Mouse (Mus musculus) frontal cortex, adult 2 months (tissue): ENCODE measurements around the gene Dvl2. TPM values are rescaled to one million over a fixed set of nuclear protein-coding genes. Genes with fewer than 3 reads are reported as not detected.
"Not testable (repeated sequence)": the region's sequence is repeated elsewhere in the genome, so short reads cannot be mapped to it uniquely, and the experiment has no call there.

Experiments
- DNase-seq, 2 experiments: peaks; one replicate each; pipeline ENCODE4 v3.0.0; 2022; ENCODE audit warnings: low spot score in 1 of 2; ENCODE audit errors: extremely low spot score in 1 of 2
- polyA plus RNA-seq: library from polyadenylated mRNA; depleted of rRNA; stranded (reverse); fragments of >200 nt; gene quantifications from 2 replicates; pipeline ENCODE4 v1.2.3, GENCODE M21; 2012

The Dvl2 gene
- polyA plus RNA-seq, 1 experiment: 35.3 TPM

DNA sequence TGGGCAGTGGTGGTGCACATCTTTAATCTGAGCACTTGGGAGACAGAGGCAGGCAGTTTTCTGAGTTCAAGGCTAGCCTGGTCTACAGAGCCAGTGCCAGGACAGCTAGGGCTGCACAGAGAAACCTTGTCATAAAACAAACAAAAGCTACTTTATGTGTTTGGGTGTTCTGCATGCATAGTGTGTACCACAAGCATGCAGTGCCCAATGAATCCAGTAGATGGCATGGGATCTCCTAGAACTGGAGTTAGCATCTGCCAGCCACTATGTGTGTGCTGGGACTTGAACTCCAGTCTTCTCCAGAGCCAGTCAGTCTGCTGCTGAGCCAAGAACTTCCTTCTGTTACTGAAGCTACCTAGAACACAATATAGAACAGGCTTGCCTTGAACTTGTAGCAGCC, 1.5 kb downstream of the Dvl2 start:
- DNase-seq: no peak

DNA sequence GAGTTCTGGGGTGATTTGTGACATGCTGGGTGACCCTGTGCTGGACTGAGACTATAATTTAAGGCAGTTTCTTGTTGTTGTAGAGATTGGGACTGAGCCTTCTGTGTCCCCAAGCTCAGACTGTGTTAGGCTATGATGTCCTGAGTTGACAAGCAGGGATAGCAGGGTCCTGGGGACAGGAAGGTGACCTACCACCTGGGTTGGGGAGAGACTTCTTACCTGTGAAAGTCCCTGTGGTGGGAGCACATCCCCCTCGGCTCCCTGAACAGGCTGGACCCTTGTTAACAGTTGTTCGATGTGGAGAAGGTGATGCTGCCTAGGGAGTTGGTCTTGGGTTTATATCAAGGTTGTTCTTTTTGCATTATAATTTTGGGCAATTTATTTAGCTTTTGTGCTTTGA, 2.1 kb downstream of the Dvl2 start:
- no peak for DNase-seq

DNA sequence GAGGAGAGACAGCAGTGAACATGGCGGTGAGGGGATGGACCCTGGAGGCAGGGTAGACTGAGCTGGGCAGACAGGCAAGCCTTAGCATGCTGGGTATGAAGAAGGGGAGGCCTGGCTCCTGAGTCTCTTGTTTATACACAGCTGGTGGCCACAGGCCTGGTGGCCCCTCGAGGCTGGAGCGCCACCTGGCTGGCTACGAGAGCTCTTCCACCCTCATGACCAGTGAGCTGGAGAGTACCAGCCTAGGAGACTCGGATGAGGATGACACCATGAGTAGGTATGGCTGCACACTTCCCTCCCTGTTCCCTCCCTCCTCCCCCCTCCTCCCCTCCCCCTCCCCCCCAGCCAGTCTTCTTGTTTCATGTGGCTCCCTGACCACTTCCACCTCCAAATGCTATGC, 5.1 kb downstream of the Dvl2 start:
- DNase-seq: no peak

DNA sequence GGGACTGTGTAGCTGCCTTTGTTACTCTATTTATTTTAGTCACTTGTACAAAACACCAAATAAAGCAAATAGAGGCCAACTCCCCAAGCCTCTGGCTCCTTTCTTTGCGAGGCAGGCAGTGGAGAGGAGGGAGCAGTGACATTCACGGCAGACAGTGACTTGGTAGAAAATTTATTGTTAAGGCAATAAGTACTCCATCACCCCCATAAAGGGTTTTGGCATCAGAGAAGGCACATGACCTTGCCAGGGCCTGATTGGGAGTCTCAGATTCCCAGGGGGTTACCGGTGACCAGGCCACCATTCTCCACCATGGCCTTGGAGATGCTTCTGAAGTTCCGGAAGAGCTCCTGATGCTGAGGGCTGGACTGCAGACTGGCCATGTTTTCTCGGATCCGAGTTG, 9.6 kb downstream of the Dvl2 start:
- no peak for DNase-seq

DNA sequence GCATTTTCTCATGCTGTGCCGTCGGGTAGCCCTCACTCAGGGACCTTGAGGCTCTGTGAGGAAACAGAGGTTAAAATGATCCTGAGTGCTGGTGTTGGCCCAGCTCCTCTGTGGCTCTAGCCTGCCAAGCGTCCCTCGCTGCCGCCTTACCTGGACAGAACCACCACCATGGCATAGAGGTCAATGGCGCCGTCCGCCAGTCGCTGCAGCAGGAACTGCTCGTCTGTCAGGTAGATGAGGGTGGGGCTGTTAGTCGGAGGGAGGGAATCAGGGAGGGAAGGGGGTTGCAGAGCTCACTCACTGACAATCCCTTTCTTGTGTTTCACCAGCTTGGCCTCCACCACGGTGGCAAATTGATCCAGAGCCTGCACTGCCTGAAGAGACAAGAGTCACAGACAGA, 10.2 kb downstream of the Dvl2 start:
- DNase-seq: no peak

DNA sequence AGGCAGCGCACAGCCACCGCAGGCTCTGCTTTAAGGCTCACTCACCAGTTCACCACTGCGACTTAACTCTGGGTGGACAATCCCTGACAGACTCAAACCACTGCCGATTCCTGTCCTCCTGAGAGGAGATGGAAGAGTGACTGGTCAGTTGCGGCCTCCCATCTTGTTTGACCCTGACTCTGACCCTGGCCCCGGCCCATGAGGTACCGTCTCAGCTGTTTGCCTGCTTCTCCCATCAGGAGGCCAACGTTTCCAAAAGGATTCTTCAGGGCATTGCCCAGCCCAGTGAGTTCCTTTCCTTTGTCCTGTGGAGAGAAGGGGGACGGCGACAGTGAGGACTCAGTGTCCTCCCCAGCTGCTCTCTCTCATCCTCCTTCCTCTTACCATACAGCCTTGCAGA, 10.6 kb downstream of the Dvl2 start:
- DNase-seq: no peak

DNA sequence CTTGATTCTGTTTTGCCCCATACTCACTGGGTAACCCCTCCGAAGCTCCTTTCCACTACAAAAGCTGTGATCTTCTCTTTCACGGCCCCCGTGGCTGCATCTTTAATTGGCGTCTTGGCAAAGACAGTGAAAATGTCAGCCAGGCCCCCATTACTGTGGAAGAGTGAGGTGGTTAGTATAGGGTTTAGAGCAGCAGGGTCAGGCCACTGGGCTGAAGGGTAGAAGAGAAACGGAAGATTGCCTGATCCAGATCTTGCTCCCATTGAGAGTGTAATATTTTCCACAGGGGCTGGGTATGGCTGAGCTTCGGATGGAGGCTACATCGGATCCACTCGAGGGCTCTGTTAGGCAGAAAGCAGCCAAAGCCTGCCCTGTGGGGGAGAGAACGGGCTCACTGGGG, 12.5 kb downstream of the Dvl2 start:
- no peak for DNase-seq

DNA sequence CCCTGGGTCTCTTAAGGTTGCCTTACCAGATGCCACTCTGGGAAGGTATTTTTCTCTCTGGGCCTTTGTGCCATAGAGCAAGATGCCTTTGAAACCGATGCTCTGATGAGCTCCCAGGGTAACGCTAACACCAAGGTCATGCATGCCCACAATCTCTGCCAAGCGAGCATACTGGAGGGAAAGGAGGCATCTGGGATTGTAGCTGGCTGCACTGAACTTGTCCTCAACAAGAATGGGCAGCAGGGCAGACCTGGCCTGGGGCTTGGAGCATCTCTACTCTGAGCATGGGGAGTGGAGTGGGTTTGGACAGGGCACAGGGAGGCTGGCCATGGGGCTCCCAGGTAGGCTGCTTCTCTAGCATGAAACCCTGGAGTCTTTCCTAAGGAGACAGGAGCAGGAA, 13.0 kb downstream of the Dvl2 start:
- DNase-seq: no peak

DNA sequence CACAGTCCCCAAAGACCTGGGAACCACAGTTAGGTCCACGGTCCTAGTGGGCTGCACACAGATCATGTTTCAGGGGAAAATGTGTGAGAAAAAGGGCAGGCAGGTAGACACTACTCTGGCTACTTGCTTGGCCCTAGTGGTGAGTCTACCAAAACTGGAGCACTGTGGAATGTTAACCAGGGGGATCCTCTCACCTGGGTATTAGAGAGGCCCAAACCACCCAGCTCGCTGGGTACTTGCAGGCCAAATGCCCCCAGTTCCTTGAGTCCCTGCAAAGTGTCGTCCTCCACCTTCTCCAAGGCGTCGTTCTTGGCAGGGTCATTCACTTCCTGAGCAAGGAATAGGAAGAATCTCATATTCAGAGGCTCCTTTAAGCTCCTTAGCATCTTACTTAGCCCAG, 13.7 kb downstream of the Dvl2 start:
- DNase-seq: no peak

DNA sequence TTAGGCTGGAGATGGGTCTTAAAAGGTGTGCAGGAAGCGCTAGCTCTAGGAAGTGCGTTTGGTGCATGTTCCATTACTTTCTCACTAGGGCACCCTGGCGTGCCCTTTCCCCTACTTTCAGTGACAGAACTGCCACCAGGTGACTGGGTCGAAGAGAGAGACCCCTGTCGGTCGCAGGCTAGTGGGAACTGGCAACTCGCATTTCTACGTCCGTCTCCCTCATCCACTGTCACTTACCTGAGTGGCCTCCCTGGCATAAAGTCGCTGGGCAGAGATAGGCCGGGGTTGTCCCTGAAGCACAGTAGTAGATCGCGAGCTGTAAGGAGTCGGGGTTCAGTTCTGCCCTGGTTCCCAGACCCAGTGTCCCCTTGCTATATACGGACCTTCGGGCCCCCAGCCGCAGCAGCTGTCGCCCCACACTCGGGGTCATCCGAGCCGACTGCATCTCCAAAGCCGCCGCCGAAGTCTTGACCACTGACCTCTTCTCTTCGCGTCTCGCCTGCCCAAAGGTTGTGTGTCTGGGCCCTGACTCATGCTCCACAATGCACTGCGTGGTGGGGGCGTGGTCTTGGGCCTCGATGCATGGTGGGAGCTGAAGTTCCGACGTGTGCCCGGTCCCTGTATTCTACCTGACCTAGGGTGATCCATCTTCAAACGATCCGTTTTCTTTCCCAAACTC, 14.6 kb downstream of the Dvl2 start, which contains the start of gene Acadvl:
Gene Acadvl, minus strand, starts transcription at position 532 of the 679 bp plus-strand sequence.
- DNase-seq: peak; percentile 72 to 89

DNA sequence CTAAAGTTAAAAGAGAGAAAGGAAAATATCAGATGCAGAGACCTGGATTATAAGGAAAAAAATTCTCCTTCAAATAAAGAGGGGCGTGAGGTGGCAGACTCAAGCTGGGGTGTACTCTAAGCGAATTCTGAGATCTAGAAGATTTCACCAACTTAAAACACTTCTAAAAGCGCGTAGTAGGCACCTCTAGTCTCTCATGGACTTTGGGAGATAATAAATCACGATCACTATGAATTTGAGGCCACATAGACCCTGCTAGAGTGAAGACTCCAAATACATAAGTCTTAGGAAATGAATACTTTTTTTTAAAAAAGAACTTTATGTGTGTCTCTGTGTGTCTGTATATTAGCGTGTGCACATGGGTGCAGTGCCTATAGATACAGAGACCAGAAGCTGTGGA, 15.3 kb downstream of the Dvl2 start:
- DNase-seq: no peak

DNA sequence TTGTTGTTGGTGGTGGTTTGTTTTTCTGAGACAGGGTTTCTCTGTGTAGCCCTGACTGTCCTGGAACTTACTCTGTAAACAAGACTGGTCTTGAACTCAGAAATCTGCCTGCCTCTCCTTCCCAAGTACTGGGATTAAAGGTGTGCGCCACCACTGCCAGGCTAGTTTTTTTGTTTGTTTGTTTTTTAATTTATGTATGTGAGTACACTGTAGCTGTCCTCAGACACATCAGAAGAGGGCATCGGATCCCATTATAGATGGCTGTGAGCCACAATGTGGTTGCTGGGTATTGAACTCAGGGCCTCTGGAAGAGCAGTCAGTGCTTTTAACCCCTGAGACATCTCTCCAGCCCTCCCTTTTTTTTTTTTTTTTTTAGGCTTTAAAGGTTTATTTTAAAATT, 15.8 kb downstream of the Dvl2 start:
- DNase-seq: not testable (repeated sequence)

DNA sequence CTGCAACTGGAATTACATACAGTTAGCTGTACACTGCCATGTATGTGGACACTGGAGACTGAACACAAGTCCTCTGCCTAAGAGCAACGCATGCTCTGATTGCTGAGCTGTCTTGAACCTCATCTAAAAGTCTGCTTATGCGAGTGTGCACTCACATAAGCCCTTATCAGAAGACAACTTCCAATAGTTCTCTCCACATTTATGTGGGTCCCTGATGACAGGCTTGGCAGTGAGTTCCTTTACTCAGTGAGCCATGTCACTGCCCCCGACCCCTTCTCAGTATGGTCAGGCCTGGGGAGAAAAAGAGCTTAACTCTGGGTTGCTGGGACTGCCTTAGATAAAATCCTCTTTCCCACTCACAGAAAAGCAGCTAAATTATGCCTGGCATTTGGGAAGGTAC, 16.3 kb downstream of the Dvl2 start, which contains the start of gene Dlg4:
Gene Dlg4, plus strand, starts transcription at position 274 of the 400 bp plus-strand sequence.
- DNase-seq: no peak

DNA sequence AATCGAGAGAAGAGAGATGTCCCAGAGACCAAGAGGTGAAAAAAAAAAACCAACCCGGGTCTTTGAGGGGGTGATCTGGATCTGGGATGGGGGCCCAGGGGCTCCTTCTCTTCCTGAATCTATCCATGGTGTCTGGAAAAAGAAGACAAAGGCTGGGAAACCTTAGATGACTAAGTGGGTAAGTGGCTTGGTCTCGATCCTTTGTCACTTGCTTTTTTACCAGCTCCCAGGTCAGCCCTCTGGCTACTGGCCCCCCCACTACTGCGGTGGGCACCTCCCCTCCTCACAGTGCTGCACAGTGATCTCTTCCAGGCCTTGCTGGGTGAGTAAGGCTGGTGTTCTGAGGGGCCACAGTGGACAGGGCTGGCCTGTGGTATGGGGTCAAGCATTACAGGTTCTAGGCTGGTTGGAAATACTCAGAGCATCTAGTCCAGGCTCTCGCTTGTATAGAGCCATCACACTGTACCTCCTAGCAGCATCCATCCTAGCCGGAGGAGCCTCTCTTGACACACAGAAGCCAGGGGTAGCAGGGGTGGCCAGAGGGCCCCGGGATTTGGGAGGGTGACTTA, 16.9 kb downstream of the Dvl2 start:
- DNase-seq: no peak

DNA sequence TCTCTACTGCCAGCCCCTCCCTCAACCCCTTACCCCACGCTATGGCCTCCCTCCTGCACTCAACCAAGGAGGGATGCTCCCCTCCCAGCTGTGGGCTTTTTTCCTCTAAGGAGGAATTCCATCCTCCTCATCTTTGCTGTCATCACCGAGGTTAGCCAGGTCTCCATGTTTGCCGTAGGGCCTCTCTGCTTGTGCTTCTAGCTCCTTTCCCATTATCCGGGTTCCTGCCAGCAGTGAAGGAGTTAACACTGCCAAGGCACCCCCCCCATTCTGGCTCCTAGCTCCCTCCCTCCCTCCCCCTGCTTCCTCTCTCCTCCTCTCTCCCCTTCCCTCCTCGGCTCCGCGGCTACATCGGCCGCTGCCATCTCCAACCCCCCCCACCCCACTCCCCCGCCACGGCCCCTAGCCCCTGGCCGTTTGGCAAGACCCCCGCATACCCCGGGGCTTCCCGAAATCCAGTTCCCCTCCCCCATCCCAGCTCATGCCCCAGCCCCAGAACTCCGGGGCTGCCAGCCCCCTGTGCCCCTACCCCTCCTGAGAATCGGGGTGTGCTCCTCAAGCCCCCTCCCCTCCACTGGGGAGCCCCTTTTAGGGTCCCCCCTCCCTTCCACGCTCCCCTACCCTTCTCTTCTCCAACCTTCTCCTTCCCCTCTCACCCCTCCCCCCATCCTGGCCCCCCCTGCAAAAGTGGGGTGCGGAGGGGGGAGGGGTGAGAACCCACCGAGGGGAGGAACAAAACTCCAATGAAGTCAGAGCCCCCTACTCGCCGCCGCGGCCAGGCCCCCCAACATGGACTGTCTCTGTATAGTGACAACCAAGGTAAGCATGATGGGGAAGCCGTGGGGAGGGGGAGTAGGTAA, 18.0 kb downstream of the Dvl2 start:
- DNase-seq: peak in 1 of 2 experiments; percentile 79

DNA sequence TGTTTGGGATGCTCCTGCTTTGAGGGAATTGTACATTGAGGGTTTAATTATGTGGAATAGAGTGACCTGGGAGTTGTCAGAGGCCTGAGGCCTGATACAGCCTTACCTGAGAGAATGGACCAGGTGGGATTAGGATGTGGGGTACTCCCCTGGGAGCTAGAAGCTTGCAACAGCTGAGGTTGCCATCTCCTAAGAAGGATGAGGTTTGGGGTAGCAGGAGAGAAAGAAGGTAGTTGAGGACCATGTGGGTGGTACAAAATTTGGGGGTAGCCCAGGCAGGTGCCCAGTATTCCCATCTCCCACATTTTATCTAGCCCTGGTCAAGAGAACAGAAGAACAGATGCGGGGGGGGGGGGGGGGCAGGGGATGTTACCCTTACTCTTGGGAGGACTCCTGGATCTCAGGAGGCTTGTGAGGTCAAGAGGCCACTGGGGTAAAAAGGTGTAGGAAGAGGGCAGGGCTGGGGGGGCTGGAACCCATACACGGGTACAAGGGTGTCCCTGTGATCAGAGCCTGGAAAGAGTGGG, 19.2 kb downstream of the Dvl2 start:
- DNase-seq: no peak

DNA sequence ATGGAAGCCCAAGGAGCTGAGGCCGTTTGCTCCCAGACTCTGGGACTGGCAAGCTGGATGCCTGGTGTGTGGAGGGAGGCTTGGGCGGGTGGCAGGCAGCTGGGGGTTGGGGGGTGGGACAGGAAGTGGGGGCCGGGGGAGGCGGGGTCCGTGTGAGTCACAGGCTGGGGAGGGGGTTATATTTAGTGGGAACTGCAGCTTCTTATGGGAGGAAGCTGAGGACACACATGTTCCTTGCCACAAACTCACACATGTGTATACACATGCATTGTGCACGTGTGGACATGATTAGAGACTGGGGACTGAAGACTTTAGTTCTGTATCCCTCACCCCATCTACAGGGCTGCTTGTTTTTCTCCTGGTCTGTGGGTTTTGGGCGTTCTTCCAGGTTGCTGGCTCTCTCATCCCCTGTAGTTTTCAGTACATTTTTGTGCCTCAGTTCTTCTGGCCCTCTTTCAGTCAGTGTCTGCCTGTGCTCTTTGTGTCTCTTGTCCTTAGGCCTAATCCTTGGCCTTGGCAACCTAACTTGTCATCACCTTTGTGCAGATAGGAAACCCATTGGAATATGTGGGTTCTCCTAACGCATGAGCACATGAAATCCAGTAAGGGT, 19.7 kb downstream of the Dvl2 start:
- peak in 1 of 2 experiments; percentile 59 for DNase-seq

DNA sequence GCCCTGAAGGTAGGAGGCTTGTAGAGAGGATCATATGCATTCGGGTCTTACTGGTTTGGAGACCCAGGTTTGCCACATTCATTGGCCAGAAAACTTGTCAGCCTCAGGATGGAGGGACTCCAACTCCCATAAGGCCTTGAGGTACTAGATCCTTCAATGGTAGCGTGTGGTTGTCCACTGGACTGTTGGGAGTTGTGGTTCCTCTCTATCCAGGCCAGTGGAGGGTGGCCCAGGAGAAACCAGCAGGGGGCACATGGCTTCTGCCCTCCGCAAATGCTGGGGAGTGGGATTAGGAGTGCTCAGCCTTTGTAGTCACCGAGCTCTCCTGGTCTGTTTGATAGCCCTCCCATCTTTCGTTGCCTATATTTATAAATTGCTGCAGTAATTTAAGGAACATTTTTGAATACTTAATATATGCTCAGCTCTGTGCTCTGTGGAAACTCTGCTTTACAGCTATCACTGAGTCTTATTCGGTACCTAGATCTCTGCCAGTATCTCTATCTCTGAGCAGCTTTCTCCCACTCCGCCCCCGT, 20.4 kb downstream of the Dvl2 start:
- peak; percentile 84 to 85 for DNase-seq

DNA sequence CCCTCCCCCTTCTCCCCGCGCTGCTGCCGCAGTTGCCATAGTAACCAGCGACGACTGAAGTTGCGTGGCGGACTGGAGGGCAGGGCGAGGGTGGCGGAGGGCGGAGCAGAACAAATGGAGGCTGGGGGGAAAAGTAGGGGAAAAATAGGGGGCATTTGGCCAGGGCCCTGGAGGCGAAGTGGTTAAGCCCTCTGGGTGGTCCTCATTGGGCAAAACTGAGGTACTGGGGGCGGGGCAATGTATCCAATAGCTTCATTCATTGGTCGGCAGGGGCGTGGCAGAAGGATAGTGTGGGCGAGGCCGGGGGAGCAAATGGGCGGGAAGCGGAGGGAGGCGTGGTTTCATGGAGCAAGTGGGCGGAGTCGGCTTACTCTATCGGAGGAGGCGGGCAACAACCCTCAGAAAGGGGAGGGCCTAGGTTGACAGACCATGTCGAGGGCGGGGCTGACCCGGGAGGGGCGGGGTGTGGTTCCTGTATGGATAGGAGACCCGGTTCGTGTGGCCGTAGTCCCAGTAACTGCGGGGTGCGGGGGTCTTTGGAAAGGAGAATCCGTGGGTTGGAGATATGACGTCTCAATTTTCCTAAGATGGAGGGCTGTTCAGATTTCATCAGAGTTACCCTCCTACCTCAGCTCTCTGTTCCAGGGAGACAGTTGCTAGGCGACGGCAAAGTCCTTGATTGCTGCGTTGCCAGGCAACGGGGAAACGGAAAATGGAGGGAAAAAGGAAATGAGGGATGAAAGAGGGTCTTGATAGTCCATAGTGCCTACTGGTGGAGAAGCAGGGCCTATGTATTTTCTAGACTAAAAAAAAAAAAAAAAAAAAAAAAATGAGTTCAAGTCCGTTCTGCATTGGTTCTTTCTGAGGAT, 21.1 kb downstream of the Dvl2 start:
- peak; percentile 97 for DNase-seq
